Mouse (Mus musculus) kidney, adult 2 months (tissue): Measurements from ENCODE around the gene Asb17.

Source experiments
- CTCF ChIP-seq: fragments of 200-500 bp; conservative IDR thresholded peaks from 2 replicates; pipeline ENCODE4 v1.5.1; 2011; ENCODE audit warnings: low read depth, mild to moderate bottlenecking, control low read depth, low read length, moderate library complexity, mixed read lengths; ENCODE audit not compliant: insufficient read depth, insufficient read length
- POLR2A ChIP-seq: fragments of 200-500 bp; IDR thresholded peaks from one replicate; pipeline ENCODE4 v1.6.1; 2011; ENCODE audit warnings: low read depth, low read length, control low read depth

- no peak for TF ChIP-seq POLR2A
- no peak for TF ChIP-seq CTCF
Measured at GRCm38 (mm10) chr3:153858350-153859001, 14.5 kb downstream of the Asb17 start.
